Mouse (Mus musculus) Patski (cell line): ENCODE measurements at regions not wholly inside any gene's neighbourhood (a gene's known extent, or its start where the extent isn't known, plus 50 kb on each side); places are given as distances from the start of the nearest gene placed in this dataset.

ENCODE experiments used
- ATAC-seq: fragments of 100-300 bp; one replicate; pipeline ENCODE4 v1.8.0; 2021
- CTCF ChIA-PET: fragments of 350-600 bp; sonication (Branson Sonifier 250); formaldehyde crosslinking; loops from one replicate; lab custom pipeline; 2022; ENCODE audit warnings: inconsistent platforms; lab: Charles Lee
- POLR2A ChIA-PET: fragments of 350-600 bp; sonication (Branson Sonifier 250); formaldehyde crosslinking; loops from one replicate; lab custom pipeline; 2022; ENCODE audit warnings: antibody characterized with exemption, inconsistent platforms; lab: Charles Lee
- DNase-seq: peaks from one replicate; pipeline ENCODE4 v3.0.0-alpha.2; 2011; ENCODE audit warnings: low read depth, low spot score
- H3K27me3 ChIP-seq: fragments of 371-371 bp; one replicate; pipeline ENCODE4 v1.5.1; 2021
- CTCF ChIP-seq: fragments of 100-300 bp; IDR thresholded peaks from one replicate; pipeline ENCODE4 v1.5.1; 2021
- in situ Hi-C: fragments of 300-500 bp; cut with MboI; formaldehyde crosslinking; loops from 3 replicates; pipeline ENCODE4 v1.11.1; 2018; ENCODE audit warnings: low pct_unique_long_range_greater_than_20kb, mixed read lengths

DNA sequence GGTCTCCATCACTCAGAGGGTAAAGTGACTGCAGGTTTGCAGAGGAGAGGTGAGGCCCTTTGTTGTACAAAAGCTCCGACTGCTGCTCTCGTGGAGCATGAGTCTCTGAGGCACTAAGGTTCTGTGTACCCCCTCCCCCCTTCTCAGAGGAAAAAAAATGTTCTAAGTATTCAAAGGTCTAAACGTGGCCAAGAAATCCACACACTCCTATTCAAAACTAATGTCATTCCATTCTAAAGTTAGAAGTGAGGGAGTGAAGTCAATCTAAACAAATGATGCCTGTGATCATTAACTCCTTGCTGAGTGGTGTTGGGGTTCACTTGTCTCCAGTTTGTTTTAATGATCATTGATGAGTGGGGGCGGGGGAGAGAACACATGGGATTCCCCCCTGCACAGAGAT is 150.6 kb downstream of the Auh start:
- H3K27me3 ChIP-seq: no peaks in the 10 kb centered on the region
- in situ Hi-C loops: no loop called here
- no peak for TF ChIP-seq CTCF
- ATAC-seq (no peak), DNase-seq (no peak)
- CTCF ChIA-PET: interaction anchor here (0.7 kb wide), 1 partner anchor 67 kb away, joined by 3 read pairs; no protein-coding TSS in a partner anchor
- POLR2A ChIA-PET: interaction anchor here (0.9 kb wide), 1 partner anchor 39 kb away, joined by 3 read pairs; no protein-coding TSS in a partner anchor
